Mouse (Mus musculus): Measurements from ENCODE around the gene Alpl.

GRCm38 (mm10) chr4:137721563-137721962 is 74.6 kb downstream of the Alpl start:
- TF ChIP-seq CTCF (conservative IDR thresholded peaks at IDR 0.05; ENCODE audit: low read length) (no peak), NANOG (IDR thresholded peaks at IDR 0.05; ENCODE audit: borderline replicate concordance, low read length) (no peak), POU5F1 (IDR thresholded peaks at IDR 0.05; ENCODE audit: borderline replicate concordance, low read length) (no peak)

Data from E14TG2a.4 (cell line).